Mouse (Mus musculus): ENCODE data around the gene Btbd9.

Gene Btbd9

GRCm38 (mm10) chr17:30225030-30225740 is 351.1 kb downstream of the Btbd9 start:
- in situ Hi-C loops (cut with MboI; ENCODE audit: low sequenced_read_pairs): no loop called here

DNA sequence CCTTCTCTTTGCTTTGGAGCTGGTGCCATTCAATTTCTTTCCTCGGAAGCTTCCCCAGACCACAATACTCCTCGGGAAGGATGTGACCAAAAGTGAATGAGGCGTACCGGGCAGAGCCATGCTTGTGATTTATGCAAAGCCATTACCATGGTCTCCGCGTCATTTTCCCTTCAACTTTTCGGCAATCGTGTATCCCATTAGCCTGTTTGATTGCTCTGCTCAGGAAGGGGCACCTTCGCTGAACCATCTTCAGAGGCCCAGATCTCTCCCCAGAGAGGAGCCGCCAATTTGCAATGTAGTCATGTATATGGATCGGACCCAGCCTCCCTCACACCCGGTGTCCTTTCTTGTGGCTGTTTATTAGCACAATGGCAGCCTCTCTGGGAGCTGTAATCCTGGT is 353.5 kb downstream of the Btbd9 start:
- in situ Hi-C loops (cut with MboI; ENCODE audit: low sequenced_read_pairs): no loop called here

GRCm38 (mm10) chr17:30222361-30222760 is 353.9 kb downstream of the Btbd9 start:
- in situ Hi-C loops (cut with MboI; ENCODE audit: low sequenced_read_pairs): no loop called here

GRCm38 (mm10) chr17:30221677-30222076 is 354.6 kb downstream of the Btbd9 start:
- in situ Hi-C loops (cut with MboI; ENCODE audit: low sequenced_read_pairs): no loop called here

- in situ Hi-C loops (cut with MboI; ENCODE audit: low sequenced_read_pairs): no loop called here
Measured at GRCm38 (mm10) chr17:30215741-30216140, 360.5 kb downstream of the Btbd9 start.

DNA sequence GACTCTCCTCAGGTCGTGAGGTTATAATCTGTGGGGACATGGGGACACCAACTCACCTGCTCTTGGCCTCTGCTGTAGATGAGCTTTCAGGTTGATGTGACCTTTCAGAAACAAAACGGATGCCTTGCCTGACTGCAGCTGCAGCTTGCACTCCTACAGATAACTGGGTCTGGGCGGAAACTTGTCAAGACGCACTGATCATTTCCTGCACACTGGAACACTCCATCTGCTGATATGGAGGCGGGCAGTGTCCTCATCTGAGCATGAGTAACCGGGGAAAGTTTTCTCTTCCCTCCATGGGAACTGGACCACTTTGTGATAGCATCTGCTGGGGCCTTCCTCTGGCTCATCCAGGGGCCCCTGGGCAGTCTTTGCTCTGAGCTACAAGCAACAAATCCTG is 361.9 kb downstream of the Btbd9 start:
- in situ Hi-C loops (cut with MboI; ENCODE audit: low sequenced_read_pairs): no loop called here

DNA sequence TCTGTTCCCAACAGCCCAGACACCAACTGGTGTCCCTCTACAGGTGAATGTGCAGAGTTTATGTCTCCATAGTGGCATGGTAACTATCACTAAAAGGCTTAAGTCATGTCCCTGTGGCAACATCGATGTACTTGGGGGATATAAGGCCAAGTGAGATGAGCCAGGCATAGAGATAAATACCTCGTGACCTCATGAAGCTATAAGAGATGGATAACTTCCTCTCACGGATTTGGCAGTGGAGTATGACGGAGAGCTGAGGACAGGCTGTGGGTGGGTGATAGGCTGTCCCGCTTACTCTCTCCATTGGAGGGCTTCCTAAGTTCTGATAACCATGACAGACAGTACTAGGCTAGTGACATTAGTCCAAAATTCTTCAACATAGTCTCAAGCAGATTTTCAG is 362.9 kb downstream of the Btbd9 start:
- in situ Hi-C loops (cut with MboI; ENCODE audit: low sequenced_read_pairs): no loop called here

GRCm38 (mm10) chr17:30212647-30213046 is 363.6 kb downstream of the Btbd9 start:
- in situ Hi-C loops (cut with MboI; ENCODE audit: low sequenced_read_pairs): no loop called here

DNA sequence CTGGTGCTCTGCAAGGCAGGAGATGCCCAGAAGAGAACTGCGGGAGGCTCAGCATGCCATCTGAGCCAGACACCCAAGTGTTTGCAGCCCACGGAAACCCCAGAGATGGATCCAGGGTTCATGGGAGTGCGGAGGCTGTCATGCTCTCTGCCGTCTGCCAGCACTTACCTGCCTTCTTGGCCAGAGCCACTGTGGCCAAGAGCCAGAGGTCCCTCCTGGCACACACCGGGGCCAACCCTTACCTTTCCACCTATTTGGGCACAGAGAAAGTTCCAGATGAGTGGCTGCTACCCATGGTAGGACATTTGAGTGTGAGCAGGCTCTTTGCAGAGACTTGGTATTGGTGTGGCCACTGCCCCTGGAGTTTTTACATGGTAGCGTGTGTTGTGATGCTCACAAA is 365.4 kb downstream of the Btbd9 start:
- in situ Hi-C loops (cut with MboI; ENCODE audit: low sequenced_read_pairs): no loop called here

DNA sequence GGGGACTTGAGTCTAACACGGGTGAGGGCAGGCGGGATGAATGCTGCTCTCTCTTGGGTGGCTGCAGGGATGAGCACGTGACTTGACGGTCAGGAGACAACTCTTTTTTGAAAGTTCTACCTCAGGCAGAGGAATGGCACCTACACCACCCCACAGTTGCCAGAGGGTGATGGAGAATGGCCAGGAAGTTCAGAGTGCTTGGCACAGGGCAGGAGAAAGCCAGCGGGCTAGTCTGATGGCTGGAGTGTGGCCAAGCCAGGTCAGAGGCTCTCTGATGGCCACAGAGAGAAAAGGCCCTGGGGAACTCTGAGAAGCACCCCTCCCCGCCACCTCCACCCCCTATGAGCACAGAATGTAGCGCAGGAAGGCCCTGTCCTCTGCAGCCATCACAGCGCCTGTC is 366.0 kb downstream of the Btbd9 start:
- in situ Hi-C loops (cut with MboI; ENCODE audit: low sequenced_read_pairs): no loop called here

DNA sequence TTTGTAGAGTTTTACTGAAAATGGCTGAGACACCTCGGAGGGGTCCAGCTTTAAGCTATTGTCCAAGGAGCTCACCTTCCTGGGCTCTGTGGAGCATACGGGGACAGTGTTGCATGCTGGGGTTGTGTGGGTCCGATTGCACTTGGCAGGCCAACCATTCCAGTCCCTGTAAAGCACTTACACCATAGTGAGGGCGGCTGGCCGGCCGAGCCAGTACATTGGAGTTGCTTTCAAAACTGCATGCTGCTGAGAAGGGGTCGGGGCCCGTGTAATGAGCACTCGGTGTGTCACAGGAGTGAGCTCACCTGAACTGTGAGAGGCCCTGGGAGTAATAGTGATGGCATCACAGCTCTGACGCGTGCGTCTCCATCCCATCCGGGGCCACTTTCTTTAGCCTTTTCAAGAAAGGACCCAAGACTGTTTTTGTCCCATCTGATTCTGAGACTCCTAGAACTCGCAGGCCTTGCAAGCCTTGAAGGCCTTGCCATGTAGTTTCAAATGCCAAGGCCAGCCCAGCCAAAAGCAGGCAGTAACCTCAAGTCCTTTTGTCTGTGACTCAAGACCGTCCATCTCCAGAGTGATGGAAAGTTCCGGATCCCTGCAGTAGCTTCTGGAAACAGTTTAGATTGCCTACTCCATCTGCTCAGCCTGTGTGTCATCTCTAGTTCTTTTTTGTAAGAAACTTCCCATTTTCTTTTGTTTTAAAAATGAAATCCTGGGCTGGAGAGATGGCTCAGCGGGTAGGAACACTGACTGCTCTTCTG is 371.0 kb downstream of the Btbd9 start:
- in situ Hi-C loops (cut with MboI; ENCODE audit: low sequenced_read_pairs): no loop called here

DNA sequence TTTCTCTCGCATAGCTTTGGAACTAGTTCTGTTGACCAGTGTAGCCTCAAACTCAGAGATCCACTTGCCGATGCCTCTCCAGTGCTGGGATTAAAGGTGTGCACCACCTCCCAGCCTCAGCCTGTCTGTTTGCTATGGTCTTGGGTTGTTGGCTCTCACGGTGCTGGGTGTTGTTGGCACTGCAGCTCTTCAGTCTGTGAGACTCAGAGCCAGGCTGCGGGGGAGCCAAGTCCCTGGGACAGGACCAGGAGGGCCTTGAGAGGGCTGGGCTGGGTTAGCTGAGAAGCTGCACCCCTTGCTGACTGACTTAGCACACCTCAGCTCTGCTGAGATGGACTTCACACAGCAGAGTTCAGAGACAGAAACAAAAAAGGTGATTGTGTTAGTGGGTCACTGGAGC is 376.0 kb downstream of the Btbd9 start:
- in situ Hi-C loops (cut with MboI; ENCODE audit: low sequenced_read_pairs): no loop called here

GRCm38 (mm10) chr17:30199374-30200247 is 376.7 kb downstream of the Btbd9 start:
- in situ Hi-C loops (cut with MboI; ENCODE audit: low sequenced_read_pairs): no loop called here

DNA sequence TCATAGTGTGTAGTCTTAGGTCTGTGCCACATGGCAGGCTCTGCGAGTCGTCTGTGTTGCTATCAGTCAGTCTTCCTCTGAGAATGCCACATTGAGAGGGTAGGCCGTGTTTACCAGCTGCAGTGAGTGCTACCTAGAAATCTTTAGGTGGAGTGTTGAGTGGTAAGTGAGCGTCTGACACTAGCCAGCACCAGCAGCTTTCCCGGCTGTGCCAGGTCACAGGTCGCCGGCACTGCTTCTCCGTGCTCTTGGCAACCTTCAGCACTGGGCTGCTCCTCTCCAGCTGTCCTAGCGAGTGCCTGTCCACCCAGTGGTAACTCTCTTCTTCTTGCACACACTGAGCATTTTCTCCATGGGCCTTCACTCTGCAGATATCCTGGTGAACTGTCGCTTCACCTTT is 377.9 kb downstream of the Btbd9 start:
- in situ Hi-C loops (cut with MboI; ENCODE audit: low sequenced_read_pairs): no loop called here

GRCm38 (mm10) chr17:30197280-30198030 is 378.8 kb downstream of the Btbd9 start:
- in situ Hi-C loops (cut with MboI; ENCODE audit: low sequenced_read_pairs): no loop called here

DNA sequence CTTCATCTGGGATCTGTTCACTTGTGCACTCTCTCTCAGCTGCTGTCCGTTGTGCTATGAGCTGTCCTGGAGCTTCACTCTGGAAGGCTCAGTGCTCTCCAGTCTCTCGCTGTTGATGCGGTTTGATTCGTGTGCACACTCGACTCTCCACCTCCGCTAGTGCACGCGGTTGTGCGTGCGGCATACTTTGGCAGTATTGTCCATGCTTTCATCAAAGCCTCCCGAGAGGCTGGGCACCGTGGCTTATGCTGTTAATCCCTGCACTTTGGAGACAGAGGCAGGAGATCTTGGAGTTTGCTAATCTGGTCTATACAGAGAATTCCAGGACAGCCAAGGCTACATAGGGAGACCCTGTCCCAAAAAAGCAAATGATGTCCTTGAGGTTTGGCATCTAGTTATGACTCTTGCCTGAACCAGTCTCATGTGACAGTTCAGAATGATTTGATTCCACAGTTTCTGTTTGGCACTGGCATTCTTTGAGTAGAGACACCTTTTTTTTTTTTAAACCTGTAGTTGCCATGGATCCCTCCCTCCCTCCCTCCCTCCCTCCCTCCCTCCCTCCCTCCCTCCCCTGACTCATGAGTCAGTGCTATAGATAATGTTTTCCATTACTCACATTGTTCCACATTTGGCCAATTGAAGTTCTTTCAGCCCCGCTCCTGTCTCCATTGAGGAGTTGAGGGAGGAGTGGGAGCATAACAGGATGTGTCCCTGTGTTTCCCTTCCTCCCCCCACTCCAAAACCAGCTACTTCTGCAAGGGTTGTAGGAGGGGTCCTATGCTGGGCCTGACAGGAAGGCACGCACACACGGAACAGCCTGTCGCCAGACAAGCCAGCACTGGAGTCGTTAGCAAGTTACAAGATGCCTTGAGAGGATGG is 379.6 kb downstream of the Btbd9 start:
- in situ Hi-C loops (cut with MboI; ENCODE audit: low sequenced_read_pairs): no loop called here

DNA sequence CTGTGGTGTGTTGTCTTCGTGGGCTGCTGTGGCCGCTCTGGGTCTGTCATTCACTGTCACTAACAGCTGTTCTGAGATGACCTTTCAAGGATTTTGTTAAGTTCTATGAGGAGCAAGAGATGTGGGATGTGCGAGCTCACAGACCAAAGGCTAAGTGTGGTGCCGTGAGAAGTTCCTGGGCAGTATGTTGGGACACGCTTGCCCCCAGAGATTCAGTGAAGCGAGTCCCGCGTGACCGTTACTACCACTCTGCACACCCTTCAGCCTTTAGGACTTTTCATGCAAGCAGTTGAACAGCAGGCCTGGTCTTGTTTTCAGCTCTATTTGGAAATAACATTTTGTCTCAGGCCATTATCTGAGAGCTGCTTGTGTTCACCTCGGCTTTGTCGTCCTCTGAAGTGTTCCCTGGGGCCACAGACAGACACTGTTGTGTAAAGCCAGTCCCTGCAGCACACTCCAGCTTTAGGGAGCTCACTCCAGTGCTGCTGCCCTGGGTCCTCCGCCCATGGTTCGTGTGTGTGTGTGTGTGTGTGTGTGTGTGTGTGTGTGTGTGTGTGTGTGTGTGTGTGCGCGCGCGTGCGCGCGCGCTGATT is 380.6 kb downstream of the Btbd9 start:
- in situ Hi-C loops (cut with MboI; ENCODE audit: low sequenced_read_pairs): no loop called here

DNA sequence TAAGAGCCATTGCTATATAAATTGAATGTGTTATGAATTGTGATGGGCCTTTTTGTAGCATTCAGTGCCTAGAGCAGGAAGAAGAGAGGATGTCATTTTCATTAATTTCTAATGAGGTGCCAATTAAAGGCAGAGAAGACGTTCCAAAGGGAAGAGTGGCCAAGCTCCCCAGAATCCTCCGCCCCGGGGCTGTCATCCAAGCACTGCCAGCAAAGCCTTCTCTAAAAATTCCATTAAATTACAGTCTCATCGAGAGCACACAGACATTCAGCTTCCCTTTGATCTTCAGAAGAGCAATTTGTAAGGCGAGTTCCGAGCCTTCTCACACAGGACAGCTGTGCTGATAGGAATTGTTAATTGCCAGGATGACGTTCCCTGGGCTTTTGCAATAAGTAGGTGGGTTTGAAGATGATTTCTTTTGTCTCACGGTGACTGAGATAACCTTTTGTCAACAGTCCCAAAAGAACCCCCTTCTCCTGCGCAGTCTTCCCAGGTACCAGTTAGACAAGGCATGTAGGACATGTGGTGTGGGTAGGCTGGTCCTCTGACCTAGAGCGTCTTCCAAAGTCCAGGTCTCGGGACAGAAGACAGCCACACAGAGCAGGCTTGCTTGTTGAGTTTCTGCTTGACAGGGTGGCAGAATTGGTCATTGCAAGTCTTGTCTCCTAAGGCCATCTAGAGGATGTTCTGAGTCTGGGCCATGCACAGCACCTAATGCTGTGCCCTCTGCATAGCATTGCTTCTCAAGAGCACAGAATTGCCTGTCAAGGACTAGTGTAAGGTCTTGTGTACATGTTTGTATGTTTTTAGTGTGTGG is 381.5 kb downstream of the Btbd9 start:
- in situ Hi-C loops (cut with MboI; ENCODE audit: low sequenced_read_pairs): no loop called here

DNA sequence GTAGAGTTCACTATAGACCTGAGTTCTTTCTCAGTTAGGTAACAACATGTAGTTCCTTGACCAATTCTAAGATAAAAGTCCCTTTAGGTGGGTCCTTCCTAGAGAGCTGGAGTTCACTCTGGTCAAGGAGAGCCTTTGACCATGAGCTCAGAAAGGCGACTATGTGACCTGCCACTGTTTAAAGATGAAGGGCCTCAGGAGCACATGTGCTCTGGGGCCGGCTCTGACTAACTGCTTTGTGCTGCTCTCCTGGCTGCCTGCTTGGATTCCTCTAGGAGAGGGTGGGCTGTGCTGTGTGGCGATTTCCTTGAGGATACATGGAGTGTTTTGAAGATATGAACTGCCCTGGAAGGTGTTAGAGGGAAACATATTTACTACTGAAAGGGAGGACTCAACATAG is 382.2 kb downstream of the Btbd9 start:
- in situ Hi-C loops (cut with MboI; ENCODE audit: low sequenced_read_pairs): no loop called here

Data from CH12F3 (cell line).